Mouse (Mus musculus) liver, embryonic 15.5 days (tissue): ENCODE measurements around the gene Plod1. TPM values are rescaled to one million over a fixed set of nuclear protein-coding genes. Genes with fewer than 3 reads are reported as not detected.

Experiments
- ATAC-seq: fragments of 200-750 bp; cut with Nextera tagmentation; 2 replicates; pipeline ENCODE4 v1.8.0; 2017; ENCODE audit warnings: moderate number of reproducible peaks, mild to moderate bottlenecking, moderate library complexity; ENCODE audit not compliant: insufficient read depth
- H3K27ac ChIP-seq: fragments of 300-500 bp; sonication (generic); replicated peaks from 2 replicates; pipeline ENCODE4 v1.5.1; 2015; ENCODE audit warnings: mild to moderate bottlenecking, inconsistent platforms
- H3K27me3 ChIP-seq: fragments of 300-500 bp; sonication (generic); 2 replicates; pipeline ENCODE4 v1.6.1; 2015; ENCODE audit warnings: mild to moderate bottlenecking, inconsistent platforms
- H3K36me3 ChIP-seq: fragments of 300-500 bp; sonication (generic); replicated peaks from 2 replicates; pipeline ENCODE4 v1.6.1; 2015; ENCODE audit warnings: moderate library complexity, mild to moderate bottlenecking, inconsistent platforms
- H3K4me1 ChIP-seq: fragments of 300-500 bp; sonication (generic); replicated peaks from 2 replicates; pipeline ENCODE4 v1.6.1; 2015; ENCODE audit warnings: inconsistent platforms
- H3K4me2 ChIP-seq: fragments of 300-500 bp; sonication (generic); 2 replicates; pipeline ENCODE4 v1.6.1; 2015; ENCODE audit warnings: moderate library complexity, mild to moderate bottlenecking, inconsistent platforms
- H3K4me3 ChIP-seq: fragments of 300-500 bp; sonication (generic); replicated peaks from 2 replicates; pipeline ENCODE4 v1.5.1; 2015; ENCODE audit warnings: mild to moderate bottlenecking, inconsistent platforms
- H3K9ac ChIP-seq: fragments of 300-500 bp; sonication (generic); 2 replicates; pipeline ENCODE4 v1.6.1; 2015; ENCODE audit warnings: moderate library complexity, mild to moderate bottlenecking, inconsistent platforms
- H3K9me3 ChIP-seq: fragments of 300-500 bp; sonication (generic); replicated peaks from 2 replicates; pipeline ENCODE4 v1.6.1; 2016; ENCODE audit warnings: inconsistent platforms
- WGBS: fragments of 180-500 bp; shearing (Covaris S2); methylation state at CpG from one replicate; pipeline ENCODE4 v1.1.7; 2015; ENCODE audit warnings: mixed read lengths; ENCODE audit not compliant: insufficient replicate concordance; 5-methylcytosine and 5-hydroxymethylcytosine counted together
- polyA plus RNA-seq: library from polyadenylated mRNA; unstranded; fragments of >200 nt; fragmentation: Nextera tagmentation; extraction: Ambion mirVana; gene quantifications from 2 replicates; pipeline ENCODE4 v1.2.1, GENCODE M21; 2015

The Plod1 gene
- polyA plus RNA-seq, 1 experiment from 2014 or later = 29.0 TPM

GRCm38 (mm10) chr4:147888237-147888636 is 48.3 kb downstream of the Plod1 start:
- no peaks in the 10 kb centered on the region for H3K27me3 ChIP-seq
- WGBS = 63% methylated on average over 4 of the region's 4 CpGs
- no peak for ATAC-seq
- H3K27ac ChIP-seq = no peak overlapping the region
- H3K4me2 ChIP-seq = no peak overlapping the region
- H3K36me3 ChIP-seq = peaks cover 89% of the 10 kb centered on the region
- no peaks in the 10 kb centered on the region for H3K4me1 ChIP-seq
- no peaks in the 10 kb centered on the region for H3K9me3 ChIP-seq
- no peak overlapping the region for H3K9ac ChIP-seq
- H3K4me3 ChIP-seq = no peak overlapping the region

GRCm38 (mm10) chr4:147887277-147887676 is 49.3 kb downstream of the Plod1 start:
- H3K9me3 ChIP-seq = no peaks in the 10 kb centered on the region

GRCm38 (mm10) chr4:147886158-147886557 is 50.4 kb downstream of the Plod1 start:
- Histone ChIP-seq H3K4me1 (no peaks in the 10 kb centered on the region), H3K9me3 (no peaks in the 10 kb centered on the region), H3K9ac (no peak overlapping the region), H3K4me3 (no peak overlapping the region), H3K27ac (no peak overlapping the region), H3K36me3 (peaks cover 92% of the 10 kb centered on the region), H3K4me2 (no peak overlapping the region), H3K27me3 (no peaks in the 10 kb centered on the region)
- 90% methylated on average over 12 of the region's 12 CpGs for WGBS
- no peak for ATAC-seq

More at GRCm38 (mm10) chr4:147887277-147887676, 49.3 kb downstream of the Plod1 start:
- no peak for ATAC-seq
- H3K27ac ChIP-seq = no peak overlapping the region
- 81% methylated on average over 7 of the region's 7 CpGs for WGBS
- H3K36me3 ChIP-seq = peaks cover 91% of the 10 kb centered on the region
- no peaks in the 10 kb centered on the region for H3K27me3 ChIP-seq
- no peak overlapping the region for H3K9ac ChIP-seq
- no peak overlapping the region for H3K4me3 ChIP-seq
- no peak overlapping the region for H3K4me2 ChIP-seq
- no peaks in the 10 kb centered on the region for H3K4me1 ChIP-seq

- WGBS = 83% methylated on average over 3 of the region's 3 CpGs
- no peak overlapping the region for H3K9ac ChIP-seq
- H3K27ac ChIP-seq = no peak overlapping the region
- no peaks in the 10 kb centered on the region for H3K4me1 ChIP-seq
- no peak overlapping the region for H3K4me2 ChIP-seq
- no peak for ATAC-seq
- H3K36me3 ChIP-seq = peaks cover 94% of the 10 kb centered on the region
- no peaks in the 10 kb centered on the region for H3K9me3 ChIP-seq
- H3K4me3 ChIP-seq = no peak overlapping the region
- H3K27me3 ChIP-seq = no peaks in the 10 kb centered on the region
These were observed 52.4 kb downstream of the Plod1 start for GRCm38 (mm10) chr4:147884138-147884537.

GRCm38 (mm10) chr4:147883041-147883440 is 53.5 kb downstream of the Plod1 start:
- Histone ChIP-seq H3K4me3 (no peak overlapping the region), H3K36me3 (peaks cover 93% of the 10 kb centered on the region), H3K27ac (no peak overlapping the region), H3K9ac (no peak overlapping the region), H3K4me2 (no peak overlapping the region), H3K9me3 (no peaks in the 10 kb centered on the region), H3K27me3 (no peaks in the 10 kb centered on the region), H3K4me1 (no peaks in the 10 kb centered on the region)
- 78% methylated on average over 6 of the region's 6 CpGs for WGBS
- ATAC-seq = no peak

GRCm38 (mm10) chr4:147881792-147882191 is 54.8 kb downstream of the Plod1 start:
- Histone ChIP-seq H3K36me3 (peaks cover 84% of the 10 kb centered on the region), H3K4me1 (no peaks in the 10 kb centered on the region), H3K9ac (no peak overlapping the region), H3K9me3 (no peaks in the 10 kb centered on the region), H3K27me3 (no peaks in the 10 kb centered on the region), H3K4me2 (no peak overlapping the region), H3K4me3 (no peak overlapping the region), H3K27ac (no peak overlapping the region)
- no peak for ATAC-seq
- 77% methylated on average over 7 of the region's 7 CpGs for WGBS

- no peak overlapping the region for H3K4me3 ChIP-seq
- H3K4me2 ChIP-seq = no peak overlapping the region
- H3K4me1 ChIP-seq = peaks cover 10% of the 10 kb centered on the region
- 69% methylated on average over 5 of the region's 5 CpGs for WGBS
- no peaks in the 10 kb centered on the region for H3K9me3 ChIP-seq
- H3K27ac ChIP-seq = no peak overlapping the region
- H3K36me3 ChIP-seq = peaks cover 85% of the 10 kb centered on the region
- no peak overlapping the region for H3K9ac ChIP-seq
- no peaks in the 10 kb centered on the region for H3K27me3 ChIP-seq
- ATAC-seq = no peak
These were observed 56.7 kb downstream of the Plod1 start for GRCm38 (mm10) chr4:147879865-147880264.

GRCm38 (mm10) chr4:147879456-147879855 is 57.1 kb downstream of the Plod1 start:
- Histone ChIP-seq H3K36me3 (peaks cover 87% of the 10 kb centered on the region), H3K9me3 (no peaks in the 10 kb centered on the region), H3K4me2 (no peak overlapping the region), H3K4me3 (no peak overlapping the region), H3K4me1 (peaks cover 10% of the 10 kb centered on the region), H3K27me3 (no peaks in the 10 kb centered on the region), H3K27ac (no peak overlapping the region), H3K9ac (no peak overlapping the region)
- 55% methylated on average over 2 of the region's 2 CpGs for WGBS
- no peak for ATAC-seq

GRCm38 (mm10) chr4:147878537-147878936 is 58.0 kb downstream of the Plod1 start:
- 84% methylated on average over 9 of the region's 9 CpGs for WGBS
- H3K27me3 ChIP-seq = no peaks in the 10 kb centered on the region
- peaks cover 10% of the 10 kb centered on the region for H3K4me1 ChIP-seq
- no peak overlapping the region for H3K4me3 ChIP-seq
- no peak for ATAC-seq
- no peaks in the 10 kb centered on the region for H3K9me3 ChIP-seq
- peaks cover 87% of the 10 kb centered on the region for H3K36me3 ChIP-seq
- no peak overlapping the region for H3K9ac ChIP-seq
- H3K4me2 ChIP-seq = no peak overlapping the region
- H3K27ac ChIP-seq = no peak overlapping the region

GRCm38 (mm10) chr4:147875852-147876575 is 60.6 kb downstream of the Plod1 start:
- WGBS = 49% methylated on average over 4 of the region's 4 CpGs
- H3K4me2 ChIP-seq = no peak overlapping the region
- H3K4me3 ChIP-seq = no peak overlapping the region
- no peak overlapping the region for H3K27ac ChIP-seq
- H3K4me1 ChIP-seq = peaks cover 13% of the 10 kb centered on the region
- no peak for ATAC-seq
- H3K9me3 ChIP-seq = no peaks in the 10 kb centered on the region
- H3K36me3 ChIP-seq = peaks cover 82% of the 10 kb centered on the region
- H3K9ac ChIP-seq = no peak overlapping the region
- no peaks in the 10 kb centered on the region for H3K27me3 ChIP-seq

GRCm38 (mm10) chr4:147869238-147869637 is 67.3 kb downstream of the Plod1 start:
- Histone ChIP-seq H3K9me3 (no peaks in the 10 kb centered on the region), H3K4me3 (peak overlapping the region; percentile 87), H3K4me1 (peaks cover 43% of the 10 kb centered on the region), H3K36me3 (peaks cover 46% of the 10 kb centered on the region), H3K4me2 (peak overlapping the region; percentile 83), H3K27ac (peak overlapping the region; percentile 77), H3K9ac (peak overlapping the region; percentile 59), H3K27me3 (no peaks in the 10 kb centered on the region)
- no peak for ATAC-seq
- 8% methylated on average over 5 of the region's 5 CpGs for WGBS
